17 mouse cellular contexts compared by ENCODE assay signal in genomic region chr3:127922125-127922524, GRCm38 (mm10). TPM values are rescaled to one million over a fixed set of nuclear protein-coding genes. Genes with fewer than 3 reads are reported as not detected.
DNase-seq lines count a peak whose midpoint lies in the region; ATAC-seq and TF ChIP-seq lines count a peak whose summit lies in the region.
"Had no signal": no experiment of that assay in that cellular context is flagged by ENCODE, and none has a peak within 500 bp of the region (broad histone marks: within the 10 kb centered on the region; RNA-seq: fewer than 3 reads in every experiment).

No protein-coding gene starts in this region.

- TF ChIP-seq CTCF in heart, adult 2 months (IDR thresholded peaks at IDR 0.05) = no peak
- no peak for TF ChIP-seq CTCF in ES-Bruce4 (IDR thresholded peaks at IDR 0.05; ENCODE audit: low read depth, low read length)
- no peak for TF ChIP-seq CTCF in cerebellum, adult 2 months (IDR thresholded peaks at IDR 0.05; ENCODE audit: borderline replicate concordance, insufficient read depth, low read depth, low read length)

- H3K36me3 ChIP-seq in heart, embryonic 16.5 days (ENCODE audit: control insufficient read depth, insufficient read depth) = no peaks in the 10 kb centered on the region
- no peaks in the 10 kb centered on the region for H3K36me3 ChIP-seq in heart, adult 2 months (ENCODE audit: control insufficient read depth, insufficient read depth, low read length)
- H3K36me3 ChIP-seq in ES-Bruce4 (ENCODE audit: control insufficient read depth, insufficient read depth, low read length, poor library complexity, severe bottlenecking) = no peaks in the 10 kb centered on the region
- H3K36me3 ChIP-seq in midbrain, embryonic 11.5 days (ENCODE audit: control insufficient read depth, insufficient read depth, low read length) = no peaks in the 10 kb centered on the region
- H3K36me3 ChIP-seq: heart, embryonic 12.5 days; midbrain, embryonic 10.5 days had no signal

- intact Hi-C loops in heart, adult 2 months (cut with DNase I) = no loop called here

- H3K4me1 ChIP-seq in heart, embryonic 16.5 days (ENCODE audit: control insufficient read depth, insufficient read depth, low read length) = no peaks in the 10 kb centered on the region
- no peaks in the 10 kb centered on the region for H3K4me1 ChIP-seq in heart, adult 2 months (ENCODE audit: control insufficient read depth, insufficient read depth, low read length)
- H3K4me1 ChIP-seq in ES-Bruce4 (ENCODE audit: control insufficient read depth, insufficient read depth, low read length) = peaks cover 9% of the 10 kb centered on the region
- H3K4me1 ChIP-seq in cerebellum, adult 2 months (ENCODE audit: control insufficient read depth, insufficient read depth, low read length) = no peaks in the 10 kb centered on the region
- no peaks in the 10 kb centered on the region for H3K4me1 ChIP-seq in midbrain, embryonic 11.5 days (ENCODE audit: control insufficient read depth, insufficient read depth, low read length)
- H3K4me1 ChIP-seq: midbrain, embryonic 10.5 days had no signal

- no peak overlapping the region for H3K27ac ChIP-seq in heart, embryonic 16.5 days (ENCODE audit: low read length)
- H3K27ac ChIP-seq in heart, adult 2 months = no peak overlapping the region
- H3K27ac ChIP-seq in ES-Bruce4 (ENCODE audit: insufficient read depth, low read length) = peak overlapping the region; percentile 33; the same call in 1 of the 2 replicates
- H3K27ac ChIP-seq in cerebellum, adult 2 months (ENCODE audit: insufficient read depth, low read length) = no peak overlapping the region
- no peak overlapping the region for H3K27ac ChIP-seq in midbrain, embryonic 11.5 days (ENCODE audit: low read depth, low read length)
- H3K27ac ChIP-seq: kidney, postnatal 0 days; liver, embryonic 14.5 days; midbrain, embryonic 10.5 days had no signal

- H3K4me3 ChIP-seq in heart, embryonic 16.5 days (ENCODE audit: low read length) = no peak overlapping the region
- no peak overlapping the region for H3K4me3 ChIP-seq in heart, adult 2 months
- no peak overlapping the region for H3K4me3 ChIP-seq in ES-Bruce4 (ENCODE audit: low read depth, low read length)
- H3K4me3 ChIP-seq in cerebellum, adult 2 months (replicated peaks; ENCODE audit: insufficient read depth, low read depth, low read length) = no peak overlapping the region
- H3K4me3 ChIP-seq in midbrain, embryonic 11.5 days (ENCODE audit: low read depth, low read length) = no peak overlapping the region
- H3K4me3 ChIP-seq: heart, embryonic 12.5 days; midbrain, embryonic 10.5 days had no signal

- no peak for TF ChIP-seq EP300 in heart, adult 2 months (IDR thresholded peaks at IDR 0.05; ENCODE audit: insufficient read depth, low read depth, low read length)
- TF ChIP-seq EP300 in ES-Bruce4 (IDR thresholded peaks at IDR 0.05; ENCODE audit: insufficient read depth, low read depth, low read length) = peak; percentile 93

- no peaks in the 10 kb centered on the region for H3K79me2 ChIP-seq in heart, adult 2 months (replicated peaks; ENCODE audit: control insufficient read depth, insufficient read depth, low read length)

- H3K9me3 ChIP-seq in heart, embryonic 16.5 days (replicated peaks; ENCODE audit: control insufficient read depth, low read length) = no peaks in the 10 kb centered on the region
- no peaks in the 10 kb centered on the region for H3K9me3 ChIP-seq in ES-Bruce4 (replicated peaks; ENCODE audit: control insufficient read depth, insufficient read depth, low read length, poor library complexity, severe bottlenecking)
- no peaks in the 10 kb centered on the region for H3K9me3 ChIP-seq in midbrain, embryonic 11.5 days (ENCODE audit: control insufficient read depth, low read length)
- H3K9me3 ChIP-seq: heart, embryonic 12.5 days; midbrain, embryonic 10.5 days had no signal

- H3K9ac ChIP-seq in heart, embryonic 16.5 days (ENCODE audit: low read length) = no peak overlapping the region
- H3K9ac ChIP-seq in heart, adult 2 months (ENCODE audit: low read depth, low read length) = no peak overlapping the region
- no peak overlapping the region for H3K9ac ChIP-seq in ES-Bruce4 (ENCODE audit: low read depth, poor library complexity, severe bottlenecking)
- H3K9ac ChIP-seq in midbrain, embryonic 11.5 days (ENCODE audit: low read length) = no peak overlapping the region
- H3K9ac ChIP-seq: heart, embryonic 12.5 days; liver, embryonic 14.5 days had no signal

- WGBS in heart, embryonic 16.5 days = 66% methylated on average over 5 of the region's 5 CpGs
- WGBS in heart, adult 2 months = 79% methylated on average over 5 of the region's 5 CpGs
- WGBS in cerebellum, adult 2 months = 70% methylated on average over 5 of the region's 5 CpGs
- WGBS in midbrain, embryonic 11.5 days = 86% methylated on average over 5 of the region's 5 CpGs

- DNase-seq in heart, adult 2 months = no peak
- DNase-seq in cerebellum, adult 2 months = peak; percentile 20 to 56
- peak; percentile 10 for DNase-seq in forelimb bud, embryonic 11.5 days (ENCODE audit: low read depth, low spot score)
- DNase-seq in midbrain, embryonic 11.5 days (ENCODE audit: low spot score, missing footprints) = no peak
- DNase-seq in spleen, postnatal 36 days (ENCODE audit: low spot score in 2 of 2) = no peak
- DNase-seq in gastrocnemius, postnatal 25 days = no peak
- DNase-seq: adrenal gland, adult 2 months; embryo, embryonic 11 days; gastrocnemius, postnatal 14 days; lung, postnatal 14 days had no signal

- no peaks in the 10 kb centered on the region for H3K27me3 ChIP-seq in heart, embryonic 16.5 days (ENCODE audit: control insufficient read depth, insufficient read depth, low read length)
- H3K27me3 ChIP-seq in heart, adult 2 months (ENCODE audit: control insufficient read depth, insufficient read depth, low read length) = no peaks in the 10 kb centered on the region
- H3K27me3 ChIP-seq in ES-Bruce4 (ENCODE audit: control insufficient read depth, insufficient read depth, low read length, poor library complexity, severe bottlenecking) = no peaks in the 10 kb centered on the region
- H3K27me3 ChIP-seq in cerebellum, adult 2 months (ENCODE audit: control insufficient read depth, insufficient read depth, low read length) = no peaks in the 10 kb centered on the region
- no peaks in the 10 kb centered on the region for H3K27me3 ChIP-seq in midbrain, embryonic 11.5 days (ENCODE audit: control insufficient read depth, insufficient read depth, low read length)
- H3K27me3 ChIP-seq: heart, embryonic 12.5 days had no signal

- TF ChIP-seq POLR2A in heart, adult 2 months (IDR thresholded peaks at IDR 0.05; ENCODE audit: insufficient read depth, low read depth, low read length) = no peak
- no peak for TF ChIP-seq POLR2A in ES-Bruce4 (IDR thresholded peaks at IDR 0.05; ENCODE audit: insufficient read depth, low read length)
- no peak for TF ChIP-seq POLR2A in cerebellum, adult 2 months (IDR thresholded peaks at IDR 0.05; ENCODE audit: borderline replicate concordance, insufficient read depth, low read length)

- H3K4me2 ChIP-seq in heart, embryonic 16.5 days (ENCODE audit: low read depth, low read length) = no peak overlapping the region
- H3K4me2 ChIP-seq in midbrain, embryonic 11.5 days = no peak overlapping the region
- H3K4me2 ChIP-seq: heart, embryonic 12.5 days had no signal

- peak; percentile 52; the same call in 1 of the 2 replicates for ATAC-seq in heart, embryonic 16.5 days (replicated peaks; ENCODE audit: extremely low read depth, insufficient read depth, low FRiP score)
- ATAC-seq in midbrain, embryonic 11.5 days (ENCODE audit: low FRiP score) = no peak
- ATAC-seq: forebrain, embryonic 16.5 days had no signal

RNA-seq across cellular contexts. Expression of gene Fam241a, which starts 26.0 kb away (rescaled TPM):
- 7.9 and 8.0 TPM in 2 replicates for polyA plus RNA-seq in heart, embryonic 16.5 days (2015; fragmentation: Nextera tagmentation; extraction: Ambion mirVana)
- 1 to 10 TPM; 3.6 to 4.2 TPM for total RNA-seq in heart, adult 2 months (2021)
- polyA plus RNA-seq in heart, adult 2 months (2012; rRNA removed) = 1.3 and 1.7 TPM in 2 replicates
- 2.5 and 3.3 TPM in 2 replicates for polyA plus RNA-seq in ES-Bruce4 (2011; ENCODE audit: insufficient read depth, insufficient read length, low read depth, missing spikeins)
- 1.6 and 1.9 TPM in 2 replicates for polyA plus RNA-seq in cerebellum, adult 2 months (2012; rRNA removed)
- 5.4 and 5.5 TPM in 2 replicates for polyA plus RNA-seq in midbrain, embryonic 11.5 days (2014; fragmentation: Nextera tagmentation; extraction: Ambion mirVana)
- total RNA-seq in gastrocnemius, postnatal 25 days (2021) = 1 to 10 TPM; 2.9 to 3.9 TPM

Comparison
In these comparisons a context has a peak if more than half of its experiments do, and no peak if none do; other contexts are left out.
1. DNase-seq: peak in cerebellum, adult 2 months (2 of 2) and forelimb bud, embryonic 11.5 days (single experiment); none in heart, adult 2 months (0 of 2), midbrain, embryonic 11.5 days (single experiment), spleen, postnatal 36 days (0 of 2) and gastrocnemius, postnatal 25 days (single experiment).